Mouse (Mus musculus) testis, adult 2 months (tissue): ENCODE results near the gene Arid1b.

Experiments used
- CTCF ChIP-seq: fragments of 200-500 bp; IDR thresholded peaks from 2 replicates; pipeline ENCODE4 v1.5.1; 2012; ENCODE audit warnings: low read depth, mild to moderate bottlenecking, inconsistent platforms, low read length, moderate library complexity; ENCODE audit not compliant: control insufficient read depth, insufficient read depth, insufficient replicate concordance
- POLR2A ChIP-seq: fragments of 200-500 bp; IDR thresholded peaks from 2 replicates; pipeline ENCODE4 v1.6.1; 2012; ENCODE audit warnings: low read depth, mild to moderate bottlenecking, inconsistent platforms, low read length, moderate library complexity; ENCODE audit not compliant: control insufficient read depth

DNA sequence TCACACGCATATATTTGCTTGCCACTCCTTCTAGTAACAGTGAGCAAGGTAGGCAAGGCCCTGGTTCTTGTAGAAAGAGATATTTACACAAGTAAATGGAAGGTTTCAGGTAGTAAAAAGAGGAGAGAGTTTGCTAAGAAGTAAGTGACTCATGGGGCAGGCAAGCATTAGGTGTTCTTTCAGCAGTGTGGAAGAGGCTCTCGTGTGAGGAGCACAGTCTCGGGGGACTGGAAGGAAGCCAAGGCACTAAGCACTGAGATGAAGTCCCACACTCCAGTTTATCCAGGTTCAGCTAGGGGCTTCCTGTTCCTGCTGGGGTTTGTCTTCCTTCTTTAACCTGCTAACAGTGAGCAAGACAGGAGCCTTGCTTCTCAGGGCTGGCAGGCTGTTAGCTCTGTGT, 203.6 kb downstream of the Arid1b start:
- TF ChIP-seq POLR2A (no peak), CTCF (no peak)
